Comparison of ENCODE assay signal across 13 mouse cellular contexts in genomic region chr2:74654743-74655419, GRCm38 (mm10). TPM values are rescaled to one million over a fixed set of nuclear protein-coding genes. Genes with fewer than 3 reads are reported as not detected.
DNase-seq lines count a peak whose midpoint lies in the region; ATAC-seq and TF ChIP-seq lines count a peak whose summit lies in the region.
"Had no signal": no experiment of that assay in that cellular context is flagged by ENCODE, and none has a peak within 500 bp of the region (broad histone marks: within the 10 kb centered on the region; RNA-seq: fewer than 3 reads in every experiment).

No protein-coding gene starts in this region.

- DNase-seq in heart, postnatal 36 days, result no peak
- no peak for DNase-seq in stomach, postnatal 0 days (ENCODE audit: low spot score)
- no peak for DNase-seq in urinary bladder, adult 18-20 months (ENCODE audit: low spot score in 2 of 2)
- DNase-seq in thymus, postnatal 0 days (ENCODE audit: low spot score), result no peak
- DNase-seq: lung, adult 2 months had no signal

- H3K9me3 ChIP-seq in heart, embryonic 15.5 days (replicated peaks), result no peaks in the 10 kb centered on the region
- no peaks in the 10 kb centered on the region for H3K9me3 ChIP-seq in stomach, embryonic 15.5 days
- no peaks in the 10 kb centered on the region for H3K9me3 ChIP-seq in stomach, postnatal 0 days (ENCODE audit: control insufficient read depth, low read length)
- H3K9me3 ChIP-seq in intestine, embryonic 15.5 days, result no peaks in the 10 kb centered on the region
- H3K9me3 ChIP-seq in neural tube, embryonic 14.5 days (ENCODE audit: control insufficient read depth, low read length), result no peaks in the 10 kb centered on the region

- H3K27me3 ChIP-seq in heart, embryonic 15.5 days, result peaks cover 91% of the 10 kb centered on the region
- H3K27me3 ChIP-seq in stomach, embryonic 15.5 days (replicated peaks), result peaks cover 81% of the 10 kb centered on the region
- H3K27me3 ChIP-seq in stomach, postnatal 0 days (ENCODE audit: control insufficient read depth, insufficient read depth, low read length), result peaks cover 33% of the 10 kb centered on the region; the same call in 1 of the 2 replicates
- H3K27me3 ChIP-seq in intestine, embryonic 15.5 days (replicated peaks), result peaks cover 85% of the 10 kb centered on the region
- H3K27me3 ChIP-seq in neural tube, embryonic 14.5 days (ENCODE audit: control insufficient read depth, insufficient read depth, low read length), result peaks cover 33% of the 10 kb centered on the region

- TF ChIP-seq CTCF in stomach, postnatal 0 days (IDR thresholded peaks at IDR 0.05; ENCODE audit: low read depth), result no peak

- no peak for TF ChIP-seq EP300 in stomach, postnatal 0 days (optimal IDR thresholded peaks at IDR 0.05)

- 0 out of 2 replicates have a peak overlapping the region, but pooled peaks have one; percentile 60 for H3K4me2 ChIP-seq in heart, embryonic 15.5 days
- no peak overlapping the region for H3K4me2 ChIP-seq in stomach, embryonic 15.5 days
- H3K4me2 ChIP-seq in stomach, postnatal 0 days (replicated peaks; ENCODE audit: low read depth), result no peak overlapping the region
- H3K4me2 ChIP-seq in intestine, embryonic 15.5 days (replicated peaks), result peak overlapping the region; percentile 73
- H3K4me2 ChIP-seq in neural tube, embryonic 14.5 days (ENCODE audit: low read depth, low read length), result no peak overlapping the region

- intact Hi-C loops in heart, postnatal 36 days (cut with DNase I), result loop anchor here (5.0 kb wide), 1 partner anchor 82 kb away; no protein-coding TSS in a partner anchor

- no peak for ATAC-seq in heart, embryonic 15.5 days (replicated peaks; ENCODE audit: insufficient number of reproducible peaks, insufficient read depth, low FRiP score, low read depth)
- no peak for ATAC-seq in stomach, embryonic 15.5 days (ENCODE audit: insufficient read depth, low FRiP score, low read depth)
- ATAC-seq in stomach, postnatal 0 days (ENCODE audit: low FRiP score, low TSS enrichment), result no peak
- peak; percentile 48 for ATAC-seq in intestine, embryonic 15.5 days
- ATAC-seq in neural tube, embryonic 14.5 days (ENCODE audit: low read depth), result no peak

- 8% methylated on average over 20 of the region's 20 CpGs for WGBS in heart, embryonic 15.5 days
- WGBS in stomach, embryonic 15.5 days, result 5% methylated on average over 20 of the region's 20 CpGs
- WGBS in stomach, postnatal 0 days, result 7% methylated on average over 20 of the region's 20 CpGs
- 4% methylated on average over 20 of the region's 20 CpGs for WGBS in intestine, embryonic 15.5 days
- 3% methylated on average over 18 of the region's 20 CpGs for WGBS in neural tube, embryonic 14.5 days

- no peak overlapping the region for H3K27ac ChIP-seq in heart, embryonic 15.5 days
- no peak overlapping the region for H3K27ac ChIP-seq in stomach, embryonic 15.5 days
- H3K27ac ChIP-seq in stomach, postnatal 0 days (replicated peaks), result no peak overlapping the region
- H3K27ac ChIP-seq in intestine, embryonic 15.5 days, result no peak overlapping the region
- H3K27ac ChIP-seq in neural tube, embryonic 14.5 days (ENCODE audit: low read depth, low read length), result no peak overlapping the region

- H3K4me1 ChIP-seq in heart, embryonic 15.5 days (replicated peaks), result peaks cover 21% of the 10 kb centered on the region
- peaks cover 9% of the 10 kb centered on the region for H3K4me1 ChIP-seq in stomach, embryonic 15.5 days
- H3K4me1 ChIP-seq in stomach, postnatal 0 days (replicated peaks; ENCODE audit: control insufficient read depth, insufficient read depth), result no peaks in the 10 kb centered on the region
- H3K4me1 ChIP-seq in intestine, embryonic 15.5 days (replicated peaks), result peaks cover 22% of the 10 kb centered on the region
- peaks cover 5% of the 10 kb centered on the region for H3K4me1 ChIP-seq in neural tube, embryonic 14.5 days (ENCODE audit: control insufficient read depth, insufficient read depth, low read length)

- H3K9ac ChIP-seq in heart, embryonic 15.5 days, result no peak overlapping the region
- H3K9ac ChIP-seq in stomach, embryonic 15.5 days, result no peak overlapping the region
- H3K9ac ChIP-seq in stomach, postnatal 0 days (ENCODE audit: low read length), result no peak overlapping the region
- no peak overlapping the region for H3K9ac ChIP-seq in intestine, embryonic 15.5 days
- H3K9ac ChIP-seq in neural tube, embryonic 14.5 days (replicated peaks; ENCODE audit: low read depth, low read length), result no peak overlapping the region

- H3K4me3 ChIP-seq in heart, embryonic 15.5 days, result peak overlapping the region; percentile 41; the same call in 1 of the 2 replicates
- peak overlapping the region; percentile 32; the same call in 1 of the 2 replicates for H3K4me3 ChIP-seq in stomach, embryonic 15.5 days (replicated peaks)
- H3K4me3 ChIP-seq in stomach, postnatal 0 days (ENCODE audit: low read depth, low read length), result no peak overlapping the region
- H3K4me3 ChIP-seq in intestine, embryonic 15.5 days (replicated peaks), result 0 out of 2 replicates have a peak overlapping the region, but pooled peaks have one; percentile 40
- peak overlapping the region; percentile 29; the same call in 1 of the 2 replicates for H3K4me3 ChIP-seq in neural tube, embryonic 14.5 days (ENCODE audit: low read depth, low read length)
- H3K4me3 ChIP-seq: erythroblast, embryonic 14.5 days had no signal

- no peaks in the 10 kb centered on the region for H3K36me3 ChIP-seq in heart, embryonic 15.5 days
- no peaks in the 10 kb centered on the region for H3K36me3 ChIP-seq in stomach, embryonic 15.5 days
- no peaks in the 10 kb centered on the region for H3K36me3 ChIP-seq in stomach, postnatal 0 days (ENCODE audit: control insufficient read depth, insufficient read depth, low read length)
- no peaks in the 10 kb centered on the region for H3K36me3 ChIP-seq in intestine, embryonic 15.5 days
- H3K36me3 ChIP-seq in neural tube, embryonic 14.5 days (ENCODE audit: control insufficient read depth, insufficient read depth, low read length), result no peaks in the 10 kb centered on the region

RNA-seq across cellular contexts. Expression of gene Evx2, which starts 4.5 kb away (rescaled TPM):
- polyA plus RNA-seq in heart, embryonic 15.5 days (2015; fragmentation: Nextera tagmentation; extraction: Ambion mirVana), result not detected in 2 replicates
- not detected for total RNA-seq in heart, postnatal 36 days (2021)
- polyA plus RNA-seq in stomach, embryonic 15.5 days (2015; fragmentation: Nextera tagmentation; extraction: Ambion mirVana), result not detected in 2 replicates
- polyA plus RNA-seq in stomach, postnatal 0 days (2015; fragmentation: Nextera tagmentation; extraction: Ambion mirVana), result not detected in 2 replicates
- 0.04 TPM in 1 of 2 replicates, not detected in the other for polyA plus RNA-seq in intestine, embryonic 15.5 days (2015; fragmentation: Nextera tagmentation; extraction: Ambion mirVana)
- 0.36 and 0.55 TPM in 2 replicates for polyA plus RNA-seq in neural tube, embryonic 14.5 days (2014; fragmentation: Nextera tagmentation; extraction: Ambion mirVana)
- not detected in 2 replicates for polyA plus RNA-seq in thymus, postnatal 0 days (2015; fragmentation: Nextera tagmentation; extraction: Ambion mirVana)
- total RNA-seq: heart, postnatal 10 days; layer of hippocampus, adult 8-10 months; neutrophil, adult 5-6 weeks had no signal
- polyA plus RNA-seq: erythroblast, embryonic 14.5 days; lung, adult 2 months had no signal

RNA-seq across cellular contexts. Expression of gene Hoxd13, which starts 13.2 kb away (rescaled TPM):
- 0.14 TPM in 1 of 2 replicates, not detected in the other for polyA plus RNA-seq in heart, embryonic 15.5 days (2015; fragmentation: Nextera tagmentation; extraction: Ambion mirVana)
- not detected for total RNA-seq in heart, postnatal 36 days (2021)
- not detected in 2 replicates for polyA plus RNA-seq in stomach, embryonic 15.5 days (2015; fragmentation: Nextera tagmentation; extraction: Ambion mirVana)
- not detected in 2 replicates for polyA plus RNA-seq in stomach, postnatal 0 days (2015; fragmentation: Nextera tagmentation; extraction: Ambion mirVana)
- polyA plus RNA-seq in intestine, embryonic 15.5 days (2015; fragmentation: Nextera tagmentation; extraction: Ambion mirVana), result 0.67 and 0.77 TPM in 2 replicates
- not detected in 2 replicates for polyA plus RNA-seq in neural tube, embryonic 14.5 days (2014; fragmentation: Nextera tagmentation; extraction: Ambion mirVana)
- polyA plus RNA-seq in thymus, postnatal 0 days (2015; fragmentation: Nextera tagmentation; extraction: Ambion mirVana), result not detected in 2 replicates
- total RNA-seq: heart, postnatal 10 days; layer of hippocampus, adult 8-10 months; neutrophil, adult 5-6 weeks had no signal
- polyA plus RNA-seq: erythroblast, embryonic 14.5 days had no signal

RNA-seq across cellular contexts. Expression of gene Hoxd12, which starts 19.9 kb away (rescaled TPM):
- polyA plus RNA-seq in heart, embryonic 15.5 days (2015; fragmentation: Nextera tagmentation; extraction: Ambion mirVana), result 0.10 TPM in 1 of 2 replicates, not detected in the other
- total RNA-seq in heart, postnatal 36 days (2021), result not detected
- polyA plus RNA-seq in stomach, embryonic 15.5 days (2015; fragmentation: Nextera tagmentation; extraction: Ambion mirVana), result 0.18 TPM in 1 of 2 replicates, not detected in the other
- polyA plus RNA-seq in stomach, postnatal 0 days (2015; fragmentation: Nextera tagmentation; extraction: Ambion mirVana), result not detected in 2 replicates
- polyA plus RNA-seq in intestine, embryonic 15.5 days (2015; fragmentation: Nextera tagmentation; extraction: Ambion mirVana), result 0.45 and 1.1 TPM in 2 replicates
- polyA plus RNA-seq in neural tube, embryonic 14.5 days (2014; fragmentation: Nextera tagmentation; extraction: Ambion mirVana), result not detected in 2 replicates
- not detected in 2 replicates for polyA plus RNA-seq in thymus, postnatal 0 days (2015; fragmentation: Nextera tagmentation; extraction: Ambion mirVana)
- total RNA-seq: heart, postnatal 10 days; layer of hippocampus, adult 8-10 months; neutrophil, adult 5-6 weeks had no signal
- polyA plus RNA-seq: erythroblast, embryonic 14.5 days; lung, adult 2 months had no signal

RNA-seq across cellular contexts. Expression of gene Hoxd11, which starts 24.5 kb away (rescaled TPM):
- not detected in 2 replicates for polyA plus RNA-seq in heart, embryonic 15.5 days (2015; fragmentation: Nextera tagmentation; extraction: Ambion mirVana)
- total RNA-seq in heart, postnatal 36 days (2021), result not detected
- polyA plus RNA-seq in stomach, embryonic 15.5 days (2015; fragmentation: Nextera tagmentation; extraction: Ambion mirVana), result 0.90 TPM in 1 of 2 replicates, not detected in the other
- not detected in 2 replicates for polyA plus RNA-seq in stomach, postnatal 0 days (2015; fragmentation: Nextera tagmentation; extraction: Ambion mirVana)
- polyA plus RNA-seq in intestine, embryonic 15.5 days (2015; fragmentation: Nextera tagmentation; extraction: Ambion mirVana), result 1.2 and 2.3 TPM in 2 replicates
- polyA plus RNA-seq in neural tube, embryonic 14.5 days (2014; fragmentation: Nextera tagmentation; extraction: Ambion mirVana), result 0.09 TPM in 1 of 2 replicates, not detected in the other
- polyA plus RNA-seq in thymus, postnatal 0 days (2015; fragmentation: Nextera tagmentation; extraction: Ambion mirVana), result not detected in 2 replicates
- total RNA-seq: heart, postnatal 10 days; layer of hippocampus, adult 8-10 months; neutrophil, adult 5-6 weeks had no signal
- polyA plus RNA-seq: erythroblast, embryonic 14.5 days; lung, adult 2 months had no signal

RNA-seq across cellular contexts. Expression of gene Hoxd10, which starts 36.8 kb away (rescaled TPM):
- 0.08 TPM in 1 of 2 replicates, not detected in the other for polyA plus RNA-seq in heart, embryonic 15.5 days (2015; fragmentation: Nextera tagmentation; extraction: Ambion mirVana)
- under 1 TPM in 1 of 2 experiments, not detected in 1; 0.22 TPM for total RNA-seq in heart, postnatal 36 days (2021)
- polyA plus RNA-seq in stomach, embryonic 15.5 days (2015; fragmentation: Nextera tagmentation; extraction: Ambion mirVana), result 0.09 and 2.4 TPM in 2 replicates
- 0.10 TPM in 1 of 2 replicates, not detected in the other for polyA plus RNA-seq in stomach, postnatal 0 days (2015; fragmentation: Nextera tagmentation; extraction: Ambion mirVana)
- 4.8 and 7.9 TPM in 2 replicates for polyA plus RNA-seq in intestine, embryonic 15.5 days (2015; fragmentation: Nextera tagmentation; extraction: Ambion mirVana)
- 55.4 and 90.2 TPM in 2 replicates for polyA plus RNA-seq in neural tube, embryonic 14.5 days (2014; fragmentation: Nextera tagmentation; extraction: Ambion mirVana)
- 0.14 TPM in 1 of 2 replicates, not detected in the other for polyA plus RNA-seq in thymus, postnatal 0 days (2015; fragmentation: Nextera tagmentation; extraction: Ambion mirVana)
- total RNA-seq: heart, postnatal 10 days; layer of hippocampus, adult 8-10 months; neutrophil, adult 5-6 weeks had no signal
- polyA plus RNA-seq: erythroblast, embryonic 14.5 days; lung, adult 2 months had no signal

Comparison
In these comparisons a context has a peak if more than half of its experiments do, and no peak if none do; other contexts are left out.
1. H3K4me2 ChIP-seq: peak in heart, embryonic 15.5 days (single experiment) and intestine, embryonic 15.5 days (single experiment); none in stomach, embryonic 15.5 days (single experiment), stomach, postnatal 0 days (single experiment) and neural tube, embryonic 14.5 days (single experiment).